Mouse (Mus musculus) hindbrain, embryonic 16.5 days (tissue): ENCODE results near the gene Rgs3. TPM values are rescaled to one million over a fixed set of nuclear protein-coding genes. Genes with fewer than 3 reads are reported as not detected.
"Not testable (repeated sequence)": the region's sequence is repeated elsewhere in the genome, so short reads cannot be mapped to it uniquely, and the experiment has no call there.

ENCODE experiments used
- ATAC-seq: fragments of 200-750 bp; cut with Nextera tagmentation; 2 replicates; pipeline ENCODE4 v1.8.0; 2017; ENCODE audit warnings: moderate TSS enrichment, moderate library complexity
- H3K27ac ChIP-seq: fragments of 300-500 bp; sonication (generic); 2 replicates; pipeline ENCODE4 v1.5.1; 2014; ENCODE audit warnings: low read depth, mild to moderate bottlenecking, control low read depth, low read length, moderate library complexity
- H3K27me3 ChIP-seq: fragments of 300-500 bp; sonication (generic); replicated peaks from 2 replicates; pipeline ENCODE4 v1.6.1; 2014; ENCODE audit warnings: low read length; ENCODE audit not compliant: control insufficient read depth, insufficient read depth
- H3K36me3 ChIP-seq: fragments of 300-500 bp; sonication (generic); 2 replicates; pipeline ENCODE4 v1.6.1; 2014; ENCODE audit warnings: mild to moderate bottlenecking, low read length, moderate library complexity, mixed read lengths; ENCODE audit not compliant: control insufficient read depth, insufficient read depth
- H3K4me1 ChIP-seq: fragments of 300-500 bp; sonication (generic); 2 replicates; pipeline ENCODE4 v1.6.1; 2014; ENCODE audit warnings: low read depth, low read length; ENCODE audit not compliant: control insufficient read depth, insufficient read depth
- H3K4me2 ChIP-seq: fragments of 300-500 bp; sonication (generic); 2 replicates; pipeline ENCODE4 v1.6.1; 2014; ENCODE audit warnings: mild to moderate bottlenecking, low read length, control low read depth, moderate library complexity
- H3K4me3 ChIP-seq: fragments of 300-500 bp; sonication (generic); 2 replicates; pipeline ENCODE4 v1.5.1; 2014; ENCODE audit warnings: mild to moderate bottlenecking, low read length, control low read depth, moderate library complexity
- H3K9ac ChIP-seq: fragments of 300-500 bp; sonication (generic); 2 replicates; pipeline ENCODE4 v1.6.1; 2014; ENCODE audit warnings: low read depth, mild to moderate bottlenecking, control low read depth, low read length, moderate library complexity
- H3K9me3 ChIP-seq: fragments of 300-500 bp; sonication (generic); 2 replicates; pipeline ENCODE4 v1.6.1; 2014; ENCODE audit warnings: mild to moderate bottlenecking, low read length, moderate library complexity; ENCODE audit not compliant: control insufficient read depth
- WGBS: fragments of 180-500 bp; shearing (Covaris S2); extraction: QIAGEN DNeasy Blood & Tissue Kit; methylation state at CpG from one replicate; pipeline ENCODE4 v1.1.7; 2014; 5-methylcytosine and 5-hydroxymethylcytosine counted together
- polyA plus RNA-seq: library from polyadenylated mRNA; unstranded; fragments of >200 nt; fragmentation: Nextera tagmentation; extraction: Ambion mirVana; gene quantifications from 2 replicates; pipeline ENCODE4 v1.2.1, GENCODE M21; 2015

Gene Rgs3
- polyA plus RNA-seq, 1 experiment from 2014 or later, result 58.1 TPM

DNA sequence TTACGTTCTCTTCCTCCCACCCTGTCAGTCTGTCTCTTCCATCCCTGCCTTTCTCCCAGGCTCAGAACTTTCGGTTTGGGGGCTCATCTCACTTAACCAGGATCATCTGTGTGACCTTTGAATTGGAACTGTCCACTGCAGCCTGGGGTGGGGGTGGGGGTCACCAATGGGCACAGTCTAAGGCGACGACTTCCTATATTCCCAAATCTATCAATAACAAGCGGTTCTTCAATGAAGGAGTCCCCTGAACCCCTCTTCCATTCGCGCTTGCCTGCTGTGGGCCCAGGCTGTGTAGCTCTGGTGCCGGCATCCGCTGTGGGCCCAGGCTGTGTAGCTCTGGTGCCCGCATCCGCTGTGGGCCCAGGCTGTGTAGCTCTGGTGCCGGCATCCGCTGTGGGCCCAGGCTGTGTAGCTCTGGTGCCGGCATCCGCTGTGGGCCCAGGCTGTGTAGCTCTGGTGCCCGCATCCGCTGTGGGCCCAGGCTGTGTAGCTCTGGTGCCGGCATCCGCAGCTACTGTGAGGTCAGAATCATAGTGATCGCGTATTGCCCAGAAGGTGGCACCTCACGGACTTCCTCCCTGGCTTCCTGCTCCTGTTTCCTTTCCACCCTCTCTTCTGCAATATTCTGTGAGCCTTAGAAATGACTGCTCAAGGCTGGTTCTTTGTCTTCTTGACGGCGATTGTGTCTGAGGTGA, 34.0 kb downstream of the Rgs3 start:
- not testable (repeated sequence) for H3K4me2 ChIP-seq, H3K27ac ChIP-seq, H3K36me3 ChIP-seq, H3K9ac ChIP-seq, H3K4me1 ChIP-seq, ATAC-seq, H3K4me3 ChIP-seq, H3K9me3 ChIP-seq, H3K27me3 ChIP-seq
- WGBS, result 93% methylated on average over 21 of the region's 24 CpGs

GRCm38 (mm10) chr4:62594442-62594841, 34.8 kb downstream of the Rgs3 start:
- 42% methylated on average over 5 of the region's 5 CpGs for WGBS
- no peaks in the 10 kb centered on the region for H3K9me3 ChIP-seq
- no peaks in the 10 kb centered on the region for H3K36me3 ChIP-seq
- H3K4me2 ChIP-seq, result no peak overlapping the region
- no peak overlapping the region for H3K9ac ChIP-seq
- ATAC-seq, result no peak
- no peak overlapping the region for H3K27ac ChIP-seq
- no peak overlapping the region for H3K4me3 ChIP-seq
- no peaks in the 10 kb centered on the region for H3K4me1 ChIP-seq
- H3K27me3 ChIP-seq, result no peaks in the 10 kb centered on the region

- Histone ChIP-seq H3K27ac (no peak overlapping the region), H3K4me2 (no peak overlapping the region), H3K9ac (no peak overlapping the region), H3K4me3 (no peak overlapping the region), H3K36me3 (no peaks in the 10 kb centered on the region), H3K4me1 (no peaks in the 10 kb centered on the region), H3K9me3 (no peaks in the 10 kb centered on the region), H3K27me3 (no peaks in the 10 kb centered on the region)
- WGBS, result 47% methylated on average over 5 of the region's 5 CpGs
- ATAC-seq, result peak; percentile 77; the same call in 1 of the 2 replicates
These were observed 36.4 kb downstream of the Rgs3 start for GRCm38 (mm10) chr4:62596051-62596450.

DNA sequence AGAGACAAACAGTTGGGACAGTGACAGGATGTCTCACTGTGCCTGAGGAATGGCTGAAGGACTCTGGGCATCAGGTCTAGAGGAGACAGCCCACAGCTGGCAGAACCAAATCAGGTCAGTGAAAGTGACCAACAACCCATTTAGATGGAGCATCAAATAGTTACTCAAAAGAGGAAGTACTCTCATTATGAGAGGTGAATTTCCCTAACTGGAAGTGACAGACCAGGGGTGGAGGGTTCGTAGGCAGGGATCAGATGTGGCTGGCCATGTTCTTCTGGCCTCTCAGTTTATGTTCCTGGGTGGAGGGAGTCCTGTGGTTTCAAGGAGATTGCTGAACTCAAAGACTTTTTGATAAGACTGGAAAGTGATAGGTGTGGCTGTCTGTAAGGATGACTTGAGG, 40.9 kb downstream of the Rgs3 start:
- 81% methylated on average over 1 of the region's 1 CpGs for WGBS
- H3K36me3 ChIP-seq, result no peaks in the 10 kb centered on the region
- no peak overlapping the region for H3K27ac ChIP-seq
- H3K27me3 ChIP-seq, result no peaks in the 10 kb centered on the region
- H3K4me3 ChIP-seq, result no peak overlapping the region
- H3K4me2 ChIP-seq, result no peak overlapping the region
- ATAC-seq, result no peak
- no peak overlapping the region for H3K9ac ChIP-seq
- no peaks in the 10 kb centered on the region for H3K4me1 ChIP-seq
- H3K9me3 ChIP-seq, result no peaks in the 10 kb centered on the region

- 88% methylated on average over 4 of the region's 4 CpGs for WGBS
These were observed 44.0 kb downstream of the Rgs3 start for GRCm38 (mm10) chr4:62603607-62604006.

DNA sequence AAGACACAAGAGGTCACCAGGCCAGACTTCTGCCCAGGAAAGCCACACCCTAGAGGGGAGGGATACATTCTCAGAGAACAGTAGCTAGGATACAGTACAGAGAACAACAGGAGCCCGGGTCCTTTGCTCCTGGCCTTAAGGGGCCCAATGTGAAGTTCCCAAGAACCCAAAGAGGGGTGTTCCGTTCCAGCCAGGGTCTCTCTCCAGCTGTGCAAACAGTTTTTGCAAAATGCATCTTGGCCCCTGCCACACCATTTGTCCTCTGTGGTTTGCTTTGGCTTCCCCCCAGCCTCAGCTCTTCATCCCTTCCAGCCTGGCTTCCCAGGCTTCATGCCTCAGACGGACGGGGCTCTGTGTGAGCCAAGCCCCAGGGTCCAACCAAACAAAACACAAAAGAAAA, 44.4 kb downstream of the Rgs3 start:
- H3K9me3 ChIP-seq, result no peaks in the 10 kb centered on the region
- ATAC-seq, result no peak
- 52% methylated on average over 4 of the region's 4 CpGs for WGBS
- H3K4me3 ChIP-seq, result no peak overlapping the region
- no peaks in the 10 kb centered on the region for H3K27me3 ChIP-seq
- H3K27ac ChIP-seq, result no peak overlapping the region
- no peak overlapping the region for H3K4me2 ChIP-seq
- H3K36me3 ChIP-seq, result no peaks in the 10 kb centered on the region
- no peak overlapping the region for H3K9ac ChIP-seq
- peaks cover 14% of the 10 kb centered on the region for H3K4me1 ChIP-seq

More at GRCm38 (mm10) chr4:62603607-62604006, 44.0 kb downstream of the Rgs3 start:
- Histone ChIP-seq H3K9ac (no peak overlapping the region), H3K36me3 (no peaks in the 10 kb centered on the region), H3K4me3 (no peak overlapping the region), H3K27me3 (no peaks in the 10 kb centered on the region), H3K27ac (no peak overlapping the region), H3K9me3 (no peaks in the 10 kb centered on the region), H3K4me2 (no peak overlapping the region), H3K4me1 (peaks cover 14% of the 10 kb centered on the region)
- no peak for ATAC-seq

DNA sequence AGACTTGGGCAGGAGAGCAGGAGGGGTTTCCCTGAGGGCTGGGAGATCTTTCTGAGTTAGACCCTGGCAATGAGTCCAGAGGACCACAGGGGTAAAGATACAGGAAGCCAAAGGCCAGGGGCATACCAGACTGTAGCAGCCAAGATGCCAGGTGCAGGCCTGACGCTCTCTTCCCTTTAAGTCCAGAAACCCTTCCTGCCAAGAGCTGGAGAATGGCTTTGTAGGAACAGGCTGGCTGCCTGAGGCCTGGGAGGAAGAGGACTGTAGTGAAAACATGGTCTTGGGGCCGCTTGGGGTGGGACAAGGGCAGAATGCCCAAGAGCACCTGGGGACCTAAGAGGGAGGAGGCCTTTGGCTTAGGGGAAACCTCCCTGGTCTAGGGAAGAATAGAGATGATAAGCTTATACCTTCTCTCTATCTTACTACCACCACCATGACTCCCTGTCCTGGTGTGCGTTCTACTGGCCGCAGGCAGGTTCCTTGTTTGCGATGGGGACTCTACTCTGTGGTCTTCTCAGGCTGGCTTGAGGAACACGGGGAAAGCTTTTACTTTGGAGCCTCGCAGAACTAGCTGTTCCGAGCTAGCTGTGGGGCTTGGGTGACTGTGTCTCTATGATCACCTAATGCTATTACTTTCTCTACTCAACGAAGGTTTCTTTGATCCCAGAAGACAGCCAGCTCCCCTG, 46.4 kb downstream of the Rgs3 start:
- Histone ChIP-seq H3K27ac (peak overlapping the region; percentile 31; the same call in 1 of the 2 replicates), H3K9me3 (no peaks in the 10 kb centered on the region), H3K4me3 (no peak overlapping the region), H3K4me1 (peaks cover 14% of the 10 kb centered on the region), H3K9ac (no peak overlapping the region), H3K27me3 (no peaks in the 10 kb centered on the region), H3K4me2 (no peak overlapping the region), H3K36me3 (no peaks in the 10 kb centered on the region)
- 78% methylated on average over 9 of the region's 9 CpGs for WGBS
- peak; percentile 12; the same call in 1 of the 2 replicates for ATAC-seq

DNA sequence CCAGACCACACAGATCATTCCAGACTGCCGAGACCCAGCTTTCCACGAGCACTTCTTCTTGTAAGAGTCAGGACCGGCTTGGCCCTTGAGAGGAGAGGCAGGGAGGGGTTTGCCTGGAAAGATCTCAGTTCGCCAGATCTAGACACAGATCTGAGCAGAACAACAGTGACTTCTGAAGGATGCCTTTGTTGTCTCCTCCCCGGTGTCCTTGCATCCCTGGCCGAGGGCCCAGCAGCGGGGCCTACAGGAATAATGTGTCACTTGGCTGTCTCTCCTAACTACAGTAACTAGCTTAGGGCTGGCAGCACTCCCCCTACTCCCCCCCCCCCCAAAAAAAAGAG, 46.9 kb downstream of the Rgs3 start:
- Histone ChIP-seq H3K9me3 (no peaks in the 10 kb centered on the region), H3K36me3 (no peaks in the 10 kb centered on the region), H3K4me1 (peaks cover 14% of the 10 kb centered on the region), H3K4me2 (no peak overlapping the region), H3K4me3 (no peak overlapping the region), H3K27me3 (no peaks in the 10 kb centered on the region), H3K27ac (peak overlapping the region; percentile 31; the same call in 1 of the 2 replicates), H3K9ac (no peak overlapping the region)
- peak; percentile 71 for ATAC-seq
- WGBS, result 30% methylated on average over 7 of the region's 7 CpGs

GRCm38 (mm10) chr4:62606905-62607304, 47.3 kb downstream of the Rgs3 start:
- 62% methylated on average over 7 of the region's 7 CpGs for WGBS
- Histone ChIP-seq H3K27me3 (no peaks in the 10 kb centered on the region), H3K4me2 (no peak overlapping the region), H3K9ac (no peak overlapping the region), H3K27ac (peak overlapping the region; percentile 46; the same call in 1 of the 2 replicates), H3K36me3 (no peaks in the 10 kb centered on the region), H3K9me3 (no peaks in the 10 kb centered on the region), H3K4me3 (no peak overlapping the region), H3K4me1 (peaks cover 14% of the 10 kb centered on the region)
- ATAC-seq, result no peak
